Mouse (Mus musculus): ENCODE measurements around the gene Alkbh7. TPM values are rescaled to one million over a fixed set of nuclear protein-coding genes. Genes with fewer than 3 reads are reported as not detected.

Alkbh7 gene
- polyA plus RNA-seq, 1 experiment from 2014 or later = 57.4 TPM

DNA sequence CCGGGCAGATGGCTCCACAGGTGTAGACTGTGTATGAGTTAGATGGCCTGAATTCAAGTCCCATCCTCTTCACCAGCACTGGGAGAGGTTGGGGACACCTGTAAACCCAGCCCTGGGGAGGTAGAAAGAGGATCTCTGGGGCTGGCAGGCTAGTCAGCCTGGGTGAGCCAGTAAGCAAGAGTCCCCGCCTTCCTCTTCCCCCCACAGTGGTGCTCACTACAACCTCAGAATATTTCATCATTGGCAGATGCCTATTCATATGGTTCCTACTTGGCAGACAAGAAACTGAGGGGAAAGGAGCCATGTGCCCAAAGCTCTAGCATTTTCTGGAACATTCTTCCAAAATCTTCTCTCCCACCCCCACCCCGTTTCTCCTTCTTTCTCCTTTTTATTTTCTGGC is 51.7 kb downstream of the Alkbh7 start:
- no peaks in the 10 kb centered on the region for H3K9me3 ChIP-seq (ENCODE audit: low read length)
- no peaks in the 10 kb centered on the region for H3K27me3 ChIP-seq (ENCODE audit: insufficient read depth, low read length)
- no peak overlapping the region for H3K9ac ChIP-seq (replicated peaks; ENCODE audit: low read length)
- H3K27ac ChIP-seq (ENCODE audit: low read length) = no peak overlapping the region
- H3K36me3 ChIP-seq (ENCODE audit: insufficient read depth, low read length) = peaks cover 29% of the 10 kb centered on the region
- no peaks in the 10 kb centered on the region; the same call in 1 of the 2 replicates for H3K4me1 ChIP-seq (ENCODE audit: insufficient read depth, low read length)
- WGBS = 91% methylated on average over 3 of the region's 3 CpGs
- no peak for ATAC-seq (ENCODE audit: low FRiP score, low TSS enrichment)
- H3K4me2 ChIP-seq (replicated peaks; ENCODE audit: low read depth, low read length) = no peak overlapping the region
- H3K4me3 ChIP-seq (ENCODE audit: low read length) = no peak overlapping the region

Other genes starting within 250 kb of the Alkbh7 start
- gene Nrtn, start 239.8 kb upstream of the Alkbh7 start, polyA plus RNA-seq (2015; fragmentation: Nextera tagmentation; extraction: Ambion mirVana) = 5.4 and 5.8 TPM in 2 replicates
- 55.4 and 59.7 TPM in 2 replicates for gene Dus3l, start 232.6 kb upstream of the Alkbh7 start, polyA plus RNA-seq (2015; fragmentation: Nextera tagmentation; extraction: Ambion mirVana)
- 1.6 and 1.8 TPM in 2 replicates for gene Prr22, start 227.1 kb upstream of the Alkbh7 start, polyA plus RNA-seq (2015; fragmentation: Nextera tagmentation; extraction: Ambion mirVana)
- 3.4 and 4.4 TPM in 2 replicates for gene Rfx2, start 166.3 kb upstream of the Alkbh7 start, polyA plus RNA-seq (2015; fragmentation: Nextera tagmentation; extraction: Ambion mirVana)
- gene Acsbg2, start 122.9 kb upstream of the Alkbh7 start, polyA plus RNA-seq (2015; fragmentation: Nextera tagmentation; extraction: Ambion mirVana) = not detected in 2 replicates
- gene 1700061G19Rik, start 121.9 kb upstream of the Alkbh7 start, polyA plus RNA-seq (2015; fragmentation: Nextera tagmentation; extraction: Ambion mirVana) = 0.24 and 0.58 TPM in 2 replicates
- 43.9 and 53.1 TPM in 2 replicates for gene Mllt1, start 61.9 kb upstream of the Alkbh7 start, polyA plus RNA-seq (2015; fragmentation: Nextera tagmentation; extraction: Ambion mirVana)
- gene Acer1, start 15.2 kb upstream of the Alkbh7 start, polyA plus RNA-seq (2015; fragmentation: Nextera tagmentation; extraction: Ambion mirVana) = not detected in 2 replicates
- 175 and 178 TPM in 2 replicates for gene Clpp, start 7.0 kb upstream of the Alkbh7 start, polyA plus RNA-seq (2015; fragmentation: Nextera tagmentation; extraction: Ambion mirVana)
- gene Pspn, start 2.7 kb downstream of the Alkbh7 start, polyA plus RNA-seq (2015; fragmentation: Nextera tagmentation; extraction: Ambion mirVana) = 0.64 TPM in 1 of 2 replicates, not detected in the other
- 71.4 and 74.0 TPM in 2 replicates for gene Gtf2f1, start 13.9 kb downstream of the Alkbh7 start, polyA plus RNA-seq (2015; fragmentation: Nextera tagmentation; extraction: Ambion mirVana)
- 0.78 and 0.80 TPM in 2 replicates for gene Gm17949, start 14.1 kb downstream of the Alkbh7 start, polyA plus RNA-seq (2015; fragmentation: Nextera tagmentation; extraction: Ambion mirVana)
- gene Khsrp, start 34.2 kb downstream of the Alkbh7 start, polyA plus RNA-seq (2015; fragmentation: Nextera tagmentation; extraction: Ambion mirVana) = 25.6 and 27.9 TPM in 2 replicates
- gene Slc25a41, start 44.3 kb downstream of the Alkbh7 start, polyA plus RNA-seq (2015; fragmentation: Nextera tagmentation; extraction: Ambion mirVana) = not detected in 2 replicates
- gene Crb3, start 61.8 kb downstream of the Alkbh7 start, polyA plus RNA-seq (2015; fragmentation: Nextera tagmentation; extraction: Ambion mirVana) = 61.8 and 69.1 TPM in 2 replicates
- gene Slc25a23, start 62.5 kb downstream of the Alkbh7 start, polyA plus RNA-seq (2015; fragmentation: Nextera tagmentation; extraction: Ambion mirVana) = 11.2 and 14.0 TPM in 2 replicates
- 5.6 and 6.8 TPM in 2 replicates for gene Dennd1c, start 81.2 kb downstream of the Alkbh7 start, polyA plus RNA-seq (2015; fragmentation: Nextera tagmentation; extraction: Ambion mirVana)
- 25.2 and 31.8 TPM in 2 replicates for gene Tubb4a, start 90.4 kb downstream of the Alkbh7 start, polyA plus RNA-seq (2015; fragmentation: Nextera tagmentation; extraction: Ambion mirVana)
- 9.9 and 11.7 TPM in 2 replicates for gene Tnfsf9, start 108.0 kb downstream of the Alkbh7 start, polyA plus RNA-seq (2015; fragmentation: Nextera tagmentation; extraction: Ambion mirVana)
- not detected in 2 replicates for gene Cd70, start 152.4 kb downstream of the Alkbh7 start, polyA plus RNA-seq (2015; fragmentation: Nextera tagmentation; extraction: Ambion mirVana)
- 0.09 and 0.19 TPM in 2 replicates for gene Tnfsf14, start 196.8 kb downstream of the Alkbh7 start, polyA plus RNA-seq (2015; fragmentation: Nextera tagmentation; extraction: Ambion mirVana)
- 1.1 and 2.4 TPM in 2 replicates for gene C3, start 230.8 kb downstream of the Alkbh7 start, polyA plus RNA-seq (2015; fragmentation: Nextera tagmentation; extraction: Ambion mirVana)